Mouse (Mus musculus) brain, embryonic 14.5 days (tissue): ENCODE measurements around the gene Trp53tg5.

Source experiments
- CTCF ChIP-seq: fragments of 200-500 bp; IDR thresholded peaks from 2 replicates; pipeline ENCODE4 v1.5.1; 2012; ENCODE audit warnings: inconsistent platforms, mild to moderate bottlenecking, moderate library complexity, borderline replicate concordance; ENCODE audit not compliant: insufficient read depth, insufficient read length; ENCODE audit errors: extremely low read depth
- POLR2A ChIP-seq: fragments of 200-500 bp; IDR thresholded peaks from 2 replicates; pipeline ENCODE4 v1.6.1; 2012; ENCODE audit warnings: mild to moderate bottlenecking, inconsistent platforms, borderline replicate concordance; ENCODE audit not compliant: poor library complexity, insufficient read depth, insufficient read length, severe bottlenecking; ENCODE audit errors: extremely low read depth

DNA sequence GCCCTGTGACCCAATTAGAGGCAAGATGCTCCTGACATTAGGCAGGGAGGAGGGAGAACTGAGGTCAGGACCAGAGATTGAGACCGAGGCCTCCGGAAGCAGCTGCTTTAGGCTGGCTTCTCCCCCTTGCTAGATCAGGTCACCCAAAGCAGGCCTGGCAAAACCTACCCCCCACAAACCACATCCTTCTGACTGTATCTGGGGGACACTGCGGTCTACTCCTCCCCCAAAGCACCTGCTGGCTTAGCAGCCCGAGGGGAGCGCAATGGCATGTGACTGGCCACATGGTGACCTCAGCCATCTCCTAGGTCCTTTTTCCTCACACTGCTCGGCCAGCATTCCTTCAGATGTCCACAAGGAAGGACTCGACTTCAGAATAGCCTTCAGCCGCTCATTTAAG lies 32.4 kb downstream of the Trp53tg5 start:
- TF ChIP-seq CTCF: no peak
- TF ChIP-seq POLR2A: no peak
